Mouse (Mus musculus) bone marrow, adult 2 months (tissue): ENCODE results near the gene Olfr96. TPM values are rescaled to one million over a fixed set of nuclear protein-coding genes. Genes with fewer than 3 reads are reported as not detected.

Experiments used
- H3K27ac ChIP-seq: fragments of 200-500 bp; 2 replicates; pipeline ENCODE4 v1.5.1; 2012; ENCODE audit warnings: low read depth, mild to moderate bottlenecking, control low read depth, inconsistent platforms, low read length; ENCODE audit not compliant: control insufficient read depth, poor library complexity, insufficient read depth
- H3K4me1 ChIP-seq: fragments of 200-500 bp; 2 replicates; pipeline ENCODE4 v1.6.1; 2011; ENCODE audit warnings: low read length; ENCODE audit not compliant: control insufficient read depth, insufficient read depth
- H3K4me3 ChIP-seq: fragments of 200-500 bp; replicated peaks from 2 replicates; pipeline ENCODE3; 2011; ENCODE audit warnings: mild to moderate bottlenecking, low read depth, low read length, control low read depth; ENCODE audit not compliant: control insufficient read depth
- CTCF ChIP-seq: fragments of 200-500 bp; IDR thresholded peaks from 2 replicates; pipeline ENCODE4 v1.5.1; 2011; ENCODE audit warnings: low read length, control low read depth; ENCODE audit not compliant: control insufficient read depth, insufficient read depth
- POLR2A ChIP-seq: fragments of 200-500 bp; IDR thresholded peaks from 2 replicates; pipeline ENCODE4 v1.6.1; 2011; ENCODE audit warnings: low read depth, mild to moderate bottlenecking, control low read depth, low read length, borderline replicate concordance; ENCODE audit not compliant: control insufficient read depth
- WGBS: fragments of 180-500 bp; shearing (Covaris S2); methylation state at CpG from one replicate; pipeline ENCODE4 v1.1.7; 2018; 5-methylcytosine and 5-hydroxymethylcytosine counted together
- polyA plus RNA-seq: library from polyadenylated mRNA; stranded (reverse); fragments of >200 nt; gene quantifications from 2 replicates; pipeline ENCODE4 v1.2.4, GENCODE M21; 2011; ENCODE audit warnings: low replicate concordance; ENCODE audit not compliant: missing spikeins, insufficient read depth, insufficient read length

Olfr96 gene
- polyA plus RNA-seq, 1 experiment = not detected

DNA sequence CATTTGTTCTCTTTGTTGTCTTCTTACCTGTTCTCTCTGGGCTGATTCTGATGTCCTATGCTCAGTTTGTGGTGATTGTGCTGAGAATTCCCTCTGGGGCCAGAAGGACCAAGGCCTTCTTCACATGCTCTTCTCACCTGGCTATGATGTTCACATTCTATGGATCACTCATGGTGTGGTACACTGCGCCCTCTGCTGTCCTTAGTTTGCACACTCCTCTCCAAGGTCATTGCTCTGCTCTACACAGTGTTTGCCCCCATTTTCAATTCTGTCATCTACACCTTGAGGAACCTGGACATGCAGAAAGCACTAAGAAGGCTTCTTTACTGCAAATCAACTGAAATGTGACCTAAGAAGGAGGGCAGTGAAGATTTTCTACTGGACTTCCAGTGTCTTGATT lies 30.6 kb downstream of the Olfr96 start:
- no peak overlapping the region for H3K4me3 ChIP-seq
- H3K4me1 ChIP-seq = no peaks in the 10 kb centered on the region
- WGBS = 24% methylated on average over 1 of the region's 1 CpGs
- TF ChIP-seq CTCF (peak; percentile 42), POLR2A (no peak)
- H3K27ac ChIP-seq = no peak overlapping the region

DNA sequence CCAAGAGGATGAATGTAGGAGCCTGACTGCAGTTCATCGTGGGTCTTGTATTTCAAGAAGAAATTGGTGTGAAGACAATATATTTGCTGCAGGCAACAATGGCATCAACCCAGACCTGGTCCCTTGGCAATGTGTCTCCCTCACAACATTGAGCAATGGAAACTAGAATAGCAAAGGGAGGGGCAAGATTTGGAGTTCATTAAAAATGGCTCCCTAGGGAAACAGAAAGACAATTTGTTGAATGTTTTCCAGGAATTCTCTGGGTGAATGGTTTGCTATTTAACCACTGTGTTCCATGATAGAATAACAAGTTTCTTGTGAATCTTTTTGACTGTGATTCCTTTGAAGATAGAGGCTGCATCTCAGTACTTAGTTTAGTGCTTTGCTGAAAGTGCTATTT lies 43.7 kb downstream of the Olfr96 start, which contains the start of gene Olfr98:
Gene Olfr98 (minus strand): TSS at position 124 of the 400 bp plus-strand sequence.
- Histone ChIP-seq H3K4me1 (no peaks in the 10 kb centered on the region), H3K27ac (no peak within 1 kb of the TSS), H3K4me3 (no peak within 1 kb of the TSS)
- WGBS = 79% methylated on average over 1 of the region's 1 CpGs
- no peak for TF ChIP-seq POLR2A
- TF ChIP-seq CTCF = no peak

DNA sequence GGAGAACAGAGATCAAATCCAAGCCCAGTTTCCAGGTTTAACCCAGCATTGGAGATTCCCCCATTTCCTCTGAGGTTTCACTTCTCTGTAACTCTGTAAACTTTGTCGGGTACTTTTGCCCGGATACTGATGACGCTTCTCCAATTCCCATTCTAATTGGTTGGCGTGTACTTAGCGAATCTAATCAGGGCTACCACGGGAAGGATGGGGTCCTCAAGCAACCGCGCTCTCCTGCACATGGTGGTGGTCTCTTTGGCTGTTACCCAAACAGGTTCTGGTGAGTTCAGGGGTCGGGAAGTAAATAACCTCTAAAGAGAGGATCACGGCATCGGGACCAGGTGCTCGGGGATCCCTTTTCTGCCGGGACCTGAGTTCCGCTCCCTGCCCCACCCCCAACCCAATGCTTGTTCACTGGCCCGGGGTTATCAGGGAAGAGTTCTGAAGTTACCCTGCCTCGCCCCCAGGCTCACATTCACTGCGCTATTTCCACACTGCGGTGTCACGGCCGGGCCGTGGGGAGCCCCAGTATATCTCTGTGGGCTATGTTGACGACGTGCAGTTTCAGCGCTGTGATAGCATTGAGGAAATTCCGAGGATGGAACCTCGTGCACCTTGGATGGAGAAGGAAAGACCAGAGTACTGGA lies 50.2 kb downstream of the Olfr96 start, which contains the start of gene H2-M3:
Gene H2-M3 (plus strand): TSS at position 163 of the 644 bp plus-strand sequence.
- TF ChIP-seq POLR2A (no peak), CTCF (no peak)
- H3K4me1 ChIP-seq = no peaks in the 10 kb centered on the region
- under 1% methylated on average over 26 of the region's 26 CpGs for WGBS
- peak within 1 kb of the TSS; percentile 79 for H3K27ac ChIP-seq
- peak within 1 kb of the TSS; percentile 91 for H3K4me3 ChIP-seq

DNA sequence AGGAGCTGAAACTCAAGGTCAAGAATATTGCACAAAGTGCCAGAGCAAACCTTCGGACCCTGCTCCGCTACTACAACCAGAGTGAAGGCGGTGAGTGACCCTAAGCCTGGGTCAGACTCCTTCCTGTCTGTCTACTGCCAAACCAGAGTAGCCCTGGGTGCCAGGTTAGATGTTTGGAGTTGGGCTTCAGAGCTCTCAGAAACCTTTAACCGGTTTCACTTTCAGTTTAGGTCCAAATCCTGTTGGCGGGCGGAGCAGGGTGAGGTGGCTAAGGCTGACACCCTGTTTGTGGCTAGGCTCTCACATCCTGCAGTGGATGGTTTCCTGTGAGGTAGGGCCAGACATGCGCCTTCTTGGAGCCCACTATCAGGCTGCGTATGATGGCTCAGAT lies 50.8 kb downstream of the Olfr96 start:
- no peak for TF ChIP-seq POLR2A
- TF ChIP-seq CTCF = no peak
- H3K4me1 ChIP-seq = no peaks in the 10 kb centered on the region
- peak overlapping the region; percentile 91 for H3K4me3 ChIP-seq
- peak overlapping the region; percentile 79 for H3K27ac ChIP-seq
- 4% methylated on average over 8 of the region's 8 CpGs for WGBS

DNA sequence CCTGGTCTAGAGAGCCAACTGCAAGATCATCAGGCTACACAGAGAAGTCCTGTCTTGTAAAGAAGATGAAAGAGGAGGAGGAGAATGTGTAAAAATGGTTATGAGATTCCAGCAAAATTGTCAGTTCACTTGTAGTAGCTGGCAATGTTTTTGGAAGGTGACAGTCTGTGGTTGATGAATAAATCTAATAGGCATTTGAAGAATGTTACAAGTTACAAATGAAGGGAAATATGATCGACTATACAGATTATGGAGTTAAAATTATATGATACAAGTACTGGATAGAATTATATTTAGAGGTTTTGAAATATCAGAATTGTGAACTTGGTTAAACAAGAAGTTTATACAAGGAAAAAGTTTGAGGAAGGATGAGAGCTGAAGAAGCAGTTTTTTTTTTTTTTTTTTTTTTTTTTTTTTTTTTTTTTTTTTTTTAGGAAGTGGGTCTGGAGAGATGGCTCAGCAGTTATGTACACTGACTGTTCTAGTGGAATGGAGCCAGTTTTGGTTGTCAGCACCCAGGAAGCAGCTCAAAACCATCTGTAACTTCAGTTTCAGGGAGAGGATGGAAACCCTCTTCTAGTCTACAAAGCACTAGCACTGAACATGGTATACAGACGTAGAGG lies 55.8 kb downstream of the Olfr96 start:
- WGBS = 69% methylated on average over 2 of the region's 2 CpGs
- Histone ChIP-seq H3K27ac (no peak overlapping the region), H3K4me1 (no peaks in the 10 kb centered on the region), H3K4me3 (no peak overlapping the region)
- TF ChIP-seq POLR2A = no peak

Other genes starting within 250 kb of the Olfr96 start
- 1.8 TPM in 1 of 2 replicates, not detected in the other for gene 2410137M14Rik, start 238.9 kb upstream of the Olfr96 start, polyA plus RNA-seq
- gene H2-M5, start 230.6 kb upstream of the Olfr96 start, polyA plus RNA-seq = 5.6 and 15.2 TPM in 2 replicates
- 1.3 and 19.0 TPM in 2 replicates for gene Zfp57, start 219.0 kb upstream of the Olfr96 start, polyA plus RNA-seq
- gene Mog, start 196.7 kb upstream of the Olfr96 start, polyA plus RNA-seq = not detected in 2 replicates
- 19.5 and 47.1 TPM in 2 replicates for gene Gabbr1, start 174.2 kb upstream of the Olfr96 start, polyA plus RNA-seq
- not detected in 2 replicates for gene Olfr90, start 131.6 kb upstream of the Olfr96 start, polyA plus RNA-seq
- gene Olfr91, start 121.9 kb upstream of the Olfr96 start, polyA plus RNA-seq = not detected in 2 replicates
- not detected in 2 replicates for gene Olfr92, start 100.1 kb upstream of the Olfr96 start, polyA plus RNA-seq
- not detected in 2 replicates for gene Olfr93, start 58.7 kb upstream of the Olfr96 start, polyA plus RNA-seq
- 6.7 and 19.8 TPM in 2 replicates for gene Ubd, start 26.3 kb upstream of the Olfr96 start, polyA plus RNA-seq
- not detected in 2 replicates for gene Olfr94, start 19.2 kb upstream of the Olfr96 start, polyA plus RNA-seq
- gene Olfr95, start 7.0 kb upstream of the Olfr96 start, polyA plus RNA-seq = 0.40 TPM in 1 of 2 replicates, not detected in the other
- not detected in 2 replicates for gene Olfr97, start 17.2 kb downstream of the Olfr96 start, polyA plus RNA-seq
- gene Olfr98, start 43.6 kb downstream of the Olfr96 start, polyA plus RNA-seq = not detected in 2 replicates
- gene H2-M3, start 50.1 kb downstream of the Olfr96 start, polyA plus RNA-seq = 3.7 and 8.7 TPM in 2 replicates
- gene Olfr99, start 63.3 kb downstream of the Olfr96 start, polyA plus RNA-seq = not detected in 2 replicates
- gene Olfr101, start 84.2 kb downstream of the Olfr96 start, polyA plus RNA-seq = not detected in 2 replicates
- not detected in 2 replicates for gene Olfr102, start 96.9 kb downstream of the Olfr96 start, polyA plus RNA-seq
- not detected in 2 replicates for gene Olfr103, start 119.6 kb downstream of the Olfr96 start, polyA plus RNA-seq
- gene Olfr104-ps, start 139.4 kb downstream of the Olfr96 start, polyA plus RNA-seq = not detected in 2 replicates
- not detected in 2 replicates for gene Olfr105-ps, start 158.9 kb downstream of the Olfr96 start, polyA plus RNA-seq
- not detected in 2 replicates for gene Olfr106-ps, start 170.2 kb downstream of the Olfr96 start, polyA plus RNA-seq
- gene Olfr107, start 179.1 kb downstream of the Olfr96 start, polyA plus RNA-seq = not detected in 2 replicates
- not detected in 2 replicates for gene Olfr108, start 225.3 kb downstream of the Olfr96 start, polyA plus RNA-seq
- gene Olfr109, start 238.8 kb downstream of the Olfr96 start, polyA plus RNA-seq = not detected in 2 replicates